Mouse (Mus musculus) stomach, embryonic 16.5 days (tissue): ENCODE results near the gene Lclat1. TPM values are rescaled to one million over a fixed set of nuclear protein-coding genes. Genes with fewer than 3 reads are reported as not detected.
A peak's percentile ranks its signal among the peaks of the same experiment; 100 is the strongest.
"Not testable (repeated sequence)": the region's sequence is repeated elsewhere in the genome, so short reads cannot be mapped to it uniquely, and the experiment has no call there.

Experiments
- ATAC-seq: fragments of 200-750 bp; cut with Nextera tagmentation; 2 replicates; pipeline ENCODE4 v1.8.0; 2017; ENCODE audit warnings: moderate number of reproducible peaks, moderate TSS enrichment; ENCODE audit not compliant: insufficient read depth, low FRiP score
- H3K27ac ChIP-seq: fragments of 300-500 bp; sonication (generic); 2 replicates; pipeline ENCODE4 v1.5.1; 2014; ENCODE audit warnings: low read length
- H3K27me3 ChIP-seq: fragments of 300-500 bp; sonication (generic); 2 replicates; pipeline ENCODE4 v1.6.1; 2014; ENCODE audit warnings: low read length, control low read depth, mixed read lengths; ENCODE audit not compliant: control insufficient read depth, insufficient read depth
- H3K36me3 ChIP-seq: fragments of 300-500 bp; sonication (generic); 2 replicates; pipeline ENCODE4 v1.6.1; 2014; ENCODE audit warnings: low read length; ENCODE audit not compliant: control insufficient read depth, insufficient read depth
- H3K4me1 ChIP-seq: fragments of 300-500 bp; sonication (generic); 2 replicates; pipeline ENCODE4 v1.6.1; 2014; ENCODE audit warnings: low read length, control low read depth, mixed read lengths; ENCODE audit not compliant: control insufficient read depth, insufficient read depth
- H3K4me2 ChIP-seq: fragments of 300-500 bp; sonication (generic); 2 replicates; pipeline ENCODE4 v1.6.1; 2014; ENCODE audit warnings: low read depth, low read length, mixed read lengths
- H3K4me3 ChIP-seq: fragments of 300-500 bp; sonication (generic); replicated peaks from 2 replicates; pipeline ENCODE4 v1.5.1; 2014; ENCODE audit warnings: mild to moderate bottlenecking, low read length
- H3K9ac ChIP-seq: fragments of 300-500 bp; sonication (generic); 2 replicates; pipeline ENCODE4 v1.6.1; 2014; ENCODE audit warnings: low read length
- H3K9me3 ChIP-seq: fragments of 300-500 bp; sonication (generic); replicated peaks from 2 replicates; pipeline ENCODE4 v1.6.1; 2016; ENCODE audit warnings: low read length, control low read depth; ENCODE audit not compliant: control insufficient read depth
- WGBS: fragments of 180-500 bp; shearing (Covaris S2); extraction: QIAGEN DNeasy Blood & Tissue Kit; methylation state at CpG from one replicate; pipeline ENCODE4 v1.1.7; 2014; 5-methylcytosine and 5-hydroxymethylcytosine counted together
- polyA plus RNA-seq: library from polyadenylated mRNA; unstranded; fragments of >200 nt; fragmentation: Nextera tagmentation; extraction: Ambion mirVana; gene quantifications from 2 replicates; pipeline ENCODE4 v1.2.1, GENCODE M21; 2015

The Lclat1 gene
- polyA plus RNA-seq, 1 experiment from 2014 or later = 14.5 TPM

DNA sequence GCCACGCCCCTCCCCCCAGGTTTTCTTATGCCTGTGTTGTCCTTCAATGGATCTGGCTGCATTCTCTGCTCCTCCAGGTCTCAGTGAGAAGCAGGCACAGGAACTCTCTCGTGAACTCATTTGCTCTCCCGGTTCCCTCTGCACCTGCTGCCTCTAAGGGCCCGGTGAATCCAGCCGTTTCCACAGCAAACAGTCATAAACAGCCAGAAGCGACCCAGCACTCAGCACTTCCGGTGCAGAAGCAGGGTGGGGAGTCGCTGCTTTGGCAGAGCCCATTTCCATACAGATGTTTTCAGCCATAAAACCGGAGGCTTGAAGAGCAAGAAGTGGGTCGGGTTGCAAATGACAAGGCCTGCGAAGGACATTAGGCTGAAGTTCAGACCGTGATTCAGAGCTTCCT lies 150.8 kb downstream of the Lclat1 start:
- Histone ChIP-seq H3K4me3 (no peak overlapping the region), H3K27me3 (no peaks in the 10 kb centered on the region), H3K4me1 (0 out of 2 replicates have a peak, but pooled peaks cover 7% of the 10 kb centered on the region), H3K9me3 (no peaks in the 10 kb centered on the region), H3K36me3 (no peaks in the 10 kb centered on the region), H3K4me2 (no peak overlapping the region; the same call in 1 of the 2 replicates), H3K9ac (peak overlapping the region; percentile 26; the same call in 1 of the 2 replicates), H3K27ac (no peak overlapping the region)
- WGBS = 23% methylated on average over 12 of the region's 12 CpGs
- 0 out of 2 replicates have a peak, but pooled peaks have one; percentile 30 for ATAC-seq

DNA sequence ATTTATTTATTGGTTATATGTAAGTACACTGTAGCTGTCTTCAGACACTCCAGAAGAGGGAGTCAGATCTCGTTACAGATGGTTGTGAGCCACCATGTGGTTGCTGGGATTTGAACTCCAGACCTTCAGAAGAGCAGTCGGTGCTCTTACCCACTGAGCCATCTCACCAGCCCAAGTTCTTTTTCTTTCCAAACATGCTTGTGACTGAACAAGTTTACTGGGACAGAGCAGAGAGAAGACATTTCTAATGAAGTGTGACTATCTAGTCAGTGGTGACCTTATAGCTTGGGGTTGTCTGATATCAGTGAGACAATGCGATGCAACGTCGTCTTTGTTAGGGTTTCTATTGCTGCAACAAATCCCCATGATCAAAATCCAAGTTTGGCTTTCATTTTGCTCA lies 151.5 kb downstream of the Lclat1 start:
- not testable (repeated sequence) for H3K4me3 ChIP-seq, H3K27ac ChIP-seq, H3K9ac ChIP-seq, H3K27me3 ChIP-seq, H3K4me2 ChIP-seq, H3K4me1 ChIP-seq, H3K36me3 ChIP-seq, H3K9me3 ChIP-seq, ATAC-seq
- 89% methylated on average over 5 of the region's 5 CpGs for WGBS

DNA sequence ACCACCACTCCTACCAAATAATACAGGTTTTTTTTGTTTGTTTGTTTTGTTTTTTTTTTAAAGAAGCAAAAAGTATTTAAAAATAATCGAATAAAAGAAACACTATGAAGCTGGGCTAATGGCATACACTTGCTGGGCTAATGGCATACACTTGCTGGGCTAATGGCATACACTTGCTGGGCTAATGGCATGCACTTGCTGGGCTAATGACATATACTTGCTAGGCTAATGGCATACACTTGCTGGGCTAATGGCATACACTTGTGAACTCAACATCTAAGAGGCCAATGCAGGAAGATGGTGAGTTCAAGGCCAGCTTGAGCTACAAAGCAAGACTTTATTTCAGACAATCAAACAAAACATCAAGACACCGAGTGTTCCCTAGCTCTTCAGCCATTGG lies 154.8 kb downstream of the Lclat1 start:
- H3K4me3 ChIP-seq = no peak overlapping the region
- no peaks in the 10 kb centered on the region for H3K36me3 ChIP-seq
- H3K9ac ChIP-seq = no peak overlapping the region
- H3K4me2 ChIP-seq = no peak overlapping the region
- 85% methylated on average over 2 of the region's 2 CpGs for WGBS
- H3K4me1 ChIP-seq = 0 out of 2 replicates have a peak, but pooled peaks cover 7% of the 10 kb centered on the region
- H3K27ac ChIP-seq = no peak overlapping the region
- no peak for ATAC-seq
- no peaks in the 10 kb centered on the region for H3K9me3 ChIP-seq
- H3K27me3 ChIP-seq = no peaks in the 10 kb centered on the region

- H3K9me3 ChIP-seq = no peaks in the 10 kb centered on the region
- peak; percentile 62; the same call in 1 of the 2 replicates for ATAC-seq
These were observed 155.3 kb downstream of the Lclat1 start for GRCm38 (mm10) chr17:73263077-73263501.

DNA sequence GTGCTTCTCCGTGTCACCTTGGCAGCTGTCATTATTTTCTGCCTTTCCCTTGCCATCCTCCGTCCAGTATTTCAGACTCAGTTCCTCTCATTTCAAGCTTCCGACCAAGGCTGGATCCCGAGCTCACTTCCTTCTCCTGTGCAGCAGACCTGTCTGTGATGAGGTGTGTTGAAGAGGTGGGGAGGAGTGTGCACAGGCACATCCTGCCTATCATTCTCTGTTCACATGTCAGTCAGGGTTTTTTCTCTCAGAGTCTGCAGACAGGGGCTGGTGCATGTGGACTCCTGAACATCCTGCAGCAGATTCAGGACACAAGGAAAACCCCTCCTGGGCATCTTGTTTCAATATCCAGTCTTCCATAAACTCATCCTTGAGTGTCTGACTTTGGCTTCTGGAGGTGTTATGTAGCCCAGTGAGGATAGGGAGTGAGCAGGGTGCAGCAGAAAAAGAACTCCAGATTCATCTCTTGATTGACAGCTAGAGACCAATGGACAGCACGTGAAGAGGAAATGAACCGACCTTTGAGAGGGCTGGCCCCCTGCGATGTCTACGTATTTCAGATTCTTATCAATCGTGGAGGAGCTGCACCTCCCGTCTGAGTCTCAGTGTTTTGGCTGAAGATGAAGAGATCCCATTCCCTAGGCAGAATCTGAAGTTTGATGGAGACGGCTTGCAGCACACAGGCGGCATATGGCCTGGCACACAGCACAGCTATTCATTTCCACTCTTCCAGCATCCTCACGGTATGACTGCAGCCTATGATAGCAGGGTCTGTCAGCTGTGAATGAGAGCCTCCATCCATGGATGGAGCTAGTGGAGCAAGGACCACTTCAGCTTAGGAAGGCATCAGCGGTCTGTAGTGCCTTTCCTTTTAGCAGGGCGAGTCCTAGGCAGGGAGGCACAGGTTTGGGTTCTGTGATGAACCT lies 163.3 kb downstream of the Lclat1 start:
- Histone ChIP-seq H3K4me1 (no peaks in the 10 kb centered on the region), H3K27ac (no peak overlapping the region), H3K4me2 (no peak overlapping the region), H3K27me3 (no peaks in the 10 kb centered on the region), H3K9ac (no peak overlapping the region), H3K36me3 (no peaks in the 10 kb centered on the region), H3K4me3 (no peak overlapping the region), H3K9me3 (no peaks in the 10 kb centered on the region)
- WGBS = 74% methylated on average over 15 of the region's 15 CpGs
- ATAC-seq = no peak; the same call in 1 of the 2 replicates

More at GRCm38 (mm10) chr17:73263077-73263501, 155.3 kb downstream of the Lclat1 start:
- no peaks in the 10 kb centered on the region for H3K36me3 ChIP-seq
- H3K4me1 ChIP-seq = 0 out of 2 replicates have a peak, but pooled peaks cover 7% of the 10 kb centered on the region
- no peak overlapping the region for H3K27ac ChIP-seq
- no peak overlapping the region for H3K9ac ChIP-seq
- no peak overlapping the region for H3K4me3 ChIP-seq
- H3K4me2 ChIP-seq = no peak overlapping the region
- 60% methylated on average over 8 of the region's 8 CpGs for WGBS
- H3K27me3 ChIP-seq = no peaks in the 10 kb centered on the region

DNA sequence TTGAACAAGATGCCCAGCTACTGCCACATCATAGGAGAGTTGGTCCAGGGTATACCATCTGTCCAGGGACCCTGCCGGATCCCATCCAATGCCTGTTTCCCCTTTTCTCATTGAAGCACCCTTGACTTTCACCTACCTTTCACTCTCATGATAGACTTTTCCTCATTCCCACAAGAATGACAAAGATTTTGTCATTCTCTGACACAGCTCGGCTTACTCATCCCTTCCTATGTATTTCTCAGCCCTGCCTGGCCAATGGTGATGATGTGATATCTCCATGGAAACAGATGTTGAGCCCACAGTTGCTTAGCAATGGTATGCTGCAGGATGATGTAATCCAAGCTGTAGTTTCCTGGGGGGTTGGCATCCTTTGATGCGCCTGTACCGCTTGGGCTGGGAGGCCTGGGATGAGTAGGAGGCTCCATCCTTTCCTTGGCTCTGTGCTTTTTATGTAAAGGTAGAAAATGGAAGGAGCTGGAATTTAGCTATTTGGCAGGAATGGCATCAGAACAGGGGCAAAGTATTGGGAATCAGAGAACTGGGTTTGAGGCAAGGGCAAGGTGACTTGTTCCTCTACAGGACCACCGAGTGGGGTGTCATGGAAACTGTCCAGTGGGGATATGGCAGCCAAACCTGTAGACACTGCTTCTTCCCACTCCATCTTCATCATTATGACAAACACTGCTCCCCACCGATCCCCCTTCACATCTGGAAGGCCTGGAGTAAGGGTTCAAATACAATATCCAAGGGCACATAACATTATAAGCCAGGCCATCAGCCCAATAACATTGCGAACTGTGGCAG lies 164.2 kb downstream of the Lclat1 start:
- no peak for ATAC-seq
- no peaks in the 10 kb centered on the region for H3K36me3 ChIP-seq
- no peak overlapping the region for H3K4me3 ChIP-seq
- H3K27me3 ChIP-seq = no peaks in the 10 kb centered on the region
- 82% methylated on average over 7 of the region's 7 CpGs for WGBS
- H3K4me2 ChIP-seq = no peak overlapping the region
- no peak overlapping the region for H3K27ac ChIP-seq
- no peaks in the 10 kb centered on the region for H3K9me3 ChIP-seq
- H3K9ac ChIP-seq = no peak overlapping the region
- no peaks in the 10 kb centered on the region for H3K4me1 ChIP-seq

- H3K9ac ChIP-seq = no peak overlapping the region
- ATAC-seq = no peak
- no peaks in the 10 kb centered on the region for H3K4me1 ChIP-seq
- H3K36me3 ChIP-seq = no peaks in the 10 kb centered on the region
- H3K27me3 ChIP-seq = no peaks in the 10 kb centered on the region
- no peak overlapping the region for H3K27ac ChIP-seq
- 78% methylated on average over 7 of the region's 7 CpGs for WGBS
- no peak overlapping the region for H3K4me3 ChIP-seq
- H3K4me2 ChIP-seq = no peak overlapping the region
- H3K9me3 ChIP-seq = no peaks in the 10 kb centered on the region
These were observed 166.0 kb downstream of the Lclat1 start for GRCm38 (mm10) chr17:73273809-73274208.

DNA sequence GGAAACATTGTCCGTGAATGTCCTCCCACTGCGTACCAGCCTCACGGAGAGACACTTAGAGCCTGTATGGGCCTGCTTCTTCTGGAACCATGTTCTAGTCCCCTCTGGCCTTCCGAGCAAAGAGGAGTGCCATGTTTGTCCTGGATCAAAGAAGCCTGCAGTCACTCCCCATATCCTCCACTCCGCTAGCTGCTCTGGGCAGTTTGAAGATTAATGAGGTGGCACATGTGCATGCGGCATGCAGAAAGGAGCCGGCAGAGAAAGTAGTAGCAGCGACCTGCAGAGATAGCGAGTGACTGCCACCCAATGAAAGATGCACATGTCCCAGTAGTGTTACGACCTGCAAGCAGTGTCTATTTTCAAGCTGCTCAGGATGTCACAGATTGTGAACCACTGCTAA lies 167.3 kb downstream of the Lclat1 start:
- Histone ChIP-seq H3K4me3 (no peak overlapping the region), H3K4me2 (no peak overlapping the region), H3K36me3 (no peaks in the 10 kb centered on the region), H3K4me1 (no peaks in the 10 kb centered on the region), H3K9ac (no peak overlapping the region), H3K27ac (no peak overlapping the region), H3K9me3 (no peaks in the 10 kb centered on the region), H3K27me3 (no peaks in the 10 kb centered on the region)
- WGBS = 69% methylated on average over 10 of the region's 10 CpGs
- ATAC-seq = no peak

DNA sequence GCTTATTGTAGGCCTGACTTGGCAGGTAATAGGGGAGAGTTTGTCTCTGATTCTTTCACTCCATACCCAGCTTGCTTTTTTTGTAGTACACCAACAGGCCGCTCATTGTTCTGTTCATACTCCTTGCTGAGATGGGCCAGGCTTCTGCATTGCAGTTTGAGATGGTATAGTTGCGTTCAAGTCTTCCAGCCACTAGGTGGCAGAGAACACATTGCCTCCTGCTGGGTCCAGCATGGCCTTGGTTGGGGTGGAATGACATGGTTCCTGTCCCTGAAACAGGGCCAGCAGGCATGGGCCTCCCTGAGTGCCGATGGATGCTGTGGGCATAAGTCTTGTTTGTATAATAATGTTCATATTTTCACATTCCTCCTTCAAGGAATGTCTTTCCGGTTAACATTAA lies 170.0 kb downstream of the Lclat1 start:
- H3K27me3 ChIP-seq = no peaks in the 10 kb centered on the region
- no peak overlapping the region for H3K4me3 ChIP-seq
- no peak overlapping the region for H3K9ac ChIP-seq
- no peaks in the 10 kb centered on the region for H3K36me3 ChIP-seq
- 89% methylated on average over 4 of the region's 4 CpGs for WGBS
- no peak for ATAC-seq
- H3K27ac ChIP-seq = no peak overlapping the region
- H3K4me1 ChIP-seq = no peaks in the 10 kb centered on the region
- H3K4me2 ChIP-seq = no peak overlapping the region
- no peaks in the 10 kb centered on the region for H3K9me3 ChIP-seq
